Mouse (Mus musculus) NIH3T3 (cell line): ENCODE measurements at regions not wholly inside any gene's neighbourhood (a gene's known extent, or its start where the extent isn't known, plus 50 kb on each side); places are given as distances from the start of the nearest gene placed in this dataset.
"Not testable (repeated sequence)": the region's sequence is repeated elsewhere in the genome, so short reads cannot be mapped to it uniquely, and the experiment has no call there.

Source experiments
- DNase-seq: peaks from one replicate; pipeline ENCODE4 v3.0.0-alpha.2; 2012; ENCODE audit warnings: low read depth

DNA sequence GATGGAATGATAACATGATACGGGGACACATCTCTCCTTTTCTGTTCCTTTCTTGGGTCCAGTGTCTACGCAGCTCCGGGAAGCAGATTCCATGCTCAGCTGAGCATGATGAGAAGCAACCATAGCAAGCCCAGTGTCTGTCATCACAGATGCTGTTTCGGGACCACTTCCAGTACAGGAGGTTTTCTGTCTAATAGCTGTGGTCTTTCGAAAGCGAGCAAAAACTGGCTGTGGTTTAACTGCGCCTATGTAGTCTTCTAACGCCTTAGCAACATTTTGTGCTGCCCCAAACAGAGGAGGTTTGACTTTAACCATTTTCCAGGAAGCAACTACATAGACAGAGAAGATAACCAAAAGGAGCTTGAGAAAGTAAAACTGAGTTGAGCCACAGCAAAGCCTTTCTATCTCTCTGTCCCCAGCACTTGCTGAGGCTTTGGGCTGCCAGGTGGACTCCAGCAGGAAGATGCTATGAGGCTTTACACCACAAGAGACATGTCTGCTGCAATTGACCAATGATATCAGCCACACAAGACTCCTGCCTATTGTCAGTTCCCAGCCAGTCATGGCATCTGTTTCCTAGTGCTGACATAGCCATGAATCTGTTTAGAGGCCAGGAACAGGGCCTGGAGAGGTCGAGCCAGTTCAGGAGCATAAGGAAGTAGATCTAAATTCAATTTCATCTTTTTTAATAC lies 95.1 kb downstream of the Stard3nl start:
- not testable (repeated sequence) for DNase-seq

GRCm38 (mm10) chr13:19296325-19296724 lies 99.3 kb downstream of the Stard3nl start:
- DNase-seq = no peak

- no peak for DNase-seq
Observed at GRCm38 (mm10) chr13:19293041-19293440, 102.6 kb downstream of the Stard3nl start.

DNA sequence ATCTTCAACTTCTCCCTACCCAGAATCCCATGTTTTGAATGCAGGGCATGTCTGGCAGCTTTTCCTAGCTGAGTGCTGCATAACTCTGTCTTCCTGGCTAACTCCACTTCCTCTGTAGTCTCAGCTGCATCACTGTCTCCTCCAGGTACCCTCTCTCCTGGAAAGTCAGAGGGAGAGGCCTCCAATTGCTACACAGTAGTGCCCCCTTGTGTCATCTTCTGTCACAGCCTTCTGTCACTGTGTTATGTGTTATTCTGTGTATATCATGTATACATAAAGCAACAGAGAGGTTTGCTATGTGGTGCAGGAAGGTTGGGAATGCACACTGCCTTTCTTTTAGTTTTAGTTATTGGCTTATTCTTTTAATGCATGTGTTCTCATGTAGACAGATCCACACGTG lies 112.4 kb downstream of the Stard3nl start:
- no peak for DNase-seq

- DNase-seq = not testable (repeated sequence)
Observed at GRCm38 (mm10) chr13:19272548-19273295, 122.9 kb downstream of the Stard3nl start.

DNA sequence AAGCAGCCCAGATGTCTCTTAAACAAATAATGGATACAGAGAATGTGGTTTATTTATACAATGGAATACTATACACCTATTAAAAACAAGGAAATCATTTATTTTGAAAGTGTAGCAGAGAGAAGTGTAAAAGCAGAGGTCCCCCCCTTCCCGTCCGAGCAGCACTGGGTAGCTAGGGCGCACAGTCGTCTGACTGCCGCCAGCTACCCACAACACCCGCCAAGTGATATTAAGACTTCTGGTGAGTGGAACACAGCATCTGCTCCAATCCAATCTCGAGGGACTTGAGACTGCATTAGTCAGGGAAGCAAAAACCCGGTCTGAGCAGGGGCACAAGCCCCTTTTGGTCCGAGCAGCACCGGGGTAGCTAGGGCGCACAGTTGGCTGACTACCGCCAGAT lies 130.6 kb downstream of the Stard3nl start:
- not testable (repeated sequence) for DNase-seq

GRCm38 (mm10) chr13:19246558-19246957 lies 149.0 kb downstream of the Stard3nl start:
- not testable (repeated sequence) for DNase-seq

- DNase-seq = not testable (repeated sequence)
Observed at GRCm38 (mm10) chr13:19242580-19242979, 153.0 kb downstream of the Stard3nl start.

GRCm38 (mm10) chr13:19236340-19236739 lies 159.3 kb downstream of the Stard3nl start:
- peak; percentile 2 for DNase-seq

- no peak for DNase-seq
Observed at GRCm38 (mm10) chr13:19234700-19235374, 160.8 kb downstream of the Stard3nl start.

DNA sequence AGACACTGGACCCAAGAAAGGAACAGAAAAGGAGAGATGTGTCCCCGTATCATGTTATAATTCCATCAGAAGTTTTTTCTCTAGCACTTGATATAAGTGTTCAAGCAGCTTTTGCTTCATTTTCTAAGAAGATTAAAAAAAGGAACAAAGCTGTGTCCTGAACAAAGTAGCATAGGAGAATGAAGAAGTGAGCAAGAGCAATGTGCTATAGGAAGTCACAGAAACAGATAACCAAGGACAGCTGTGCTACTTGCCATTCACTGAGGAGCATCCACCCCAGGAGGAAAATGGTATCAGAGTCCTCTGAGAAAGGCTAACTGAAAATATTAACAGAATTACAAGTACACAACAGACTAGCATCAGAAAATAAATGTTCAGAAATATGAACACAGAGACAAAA lies 175.6 kb downstream of the Stard3nl start:
- DNase-seq = not testable (repeated sequence)

- DNase-seq = not testable (repeated sequence)
Observed at GRCm38 (mm10) chr13:19219383-19219991, 176.1 kb downstream of the Stard3nl start.

GRCm38 (mm10) chr13:19204669-19205068 lies 190.9 kb downstream of the Stard3nl start:
- DNase-seq = no peak

GRCm38 (mm10) chr13:19202320-19202719 lies 193.3 kb downstream of the Stard3nl start:
- not testable (repeated sequence) for DNase-seq
